Mouse (Mus musculus): ENCODE data around the gene Ms4a3. TPM values are rescaled to one million over a fixed set of nuclear protein-coding genes. Genes with fewer than 3 reads are reported as not detected.

Ms4a3 gene
- polyA plus RNA-seq, 1 experiment from 2014 or later = 0.19 TPM

- Histone ChIP-seq H3K9ac (no peak overlapping the region), H3K9me3 (no peaks in the 10 kb centered on the region), H3K27ac (no peak overlapping the region), H3K4me2 (no peak overlapping the region), H3K36me3 (no peaks in the 10 kb centered on the region), H3K4me3 (no peak overlapping the region), H3K27me3 (no peaks in the 10 kb centered on the region), H3K4me1 (peaks cover 9% of the 10 kb centered on the region)
- ATAC-seq (ENCODE audit: borderline replicate concordance, extremely low read depth, low FRiP score, low TSS enrichment) = no peak
These were observed 22.7 kb downstream of the Ms4a3 start for GRCm38 (mm10) chr19:11617983-11618382.

GRCm38 (mm10) chr19:11614805-11615204, 25.8 kb downstream of the Ms4a3 start:
- Histone ChIP-seq H3K9ac (no peak overlapping the region), H3K9me3 (no peaks in the 10 kb centered on the region), H3K36me3 (no peaks in the 10 kb centered on the region), H3K27ac (no peak overlapping the region), H3K4me3 (no peak overlapping the region), H3K4me1 (peaks cover 12% of the 10 kb centered on the region), H3K27me3 (no peaks in the 10 kb centered on the region), H3K4me2 (no peak overlapping the region)
- no peak for ATAC-seq (ENCODE audit: borderline replicate concordance, extremely low read depth, low FRiP score, low TSS enrichment)
- 47% methylated on average over 2 of the region's 2 CpGs for WGBS

GRCm38 (mm10) chr19:11613776-11614443, 26.7 kb downstream of the Ms4a3 start:
- H3K27me3 ChIP-seq = no peaks in the 10 kb centered on the region
- ATAC-seq (ENCODE audit: borderline replicate concordance, extremely low read depth, low FRiP score, low TSS enrichment) = no peak
- H3K36me3 ChIP-seq = no peaks in the 10 kb centered on the region
- 0 out of 2 replicates have a peak overlapping the region, but pooled peaks have one; percentile 2 for H3K4me2 ChIP-seq
- H3K9ac ChIP-seq = no peak overlapping the region
- peaks cover 12% of the 10 kb centered on the region for H3K4me1 ChIP-seq
- H3K4me3 ChIP-seq = no peak overlapping the region
- H3K9me3 ChIP-seq = no peaks in the 10 kb centered on the region
- peak overlapping the region; percentile 47; the same call in 1 of the 2 replicates for H3K27ac ChIP-seq
- 28% methylated on average over 8 of the region's 8 CpGs for WGBS

- 76% methylated on average over 1 of the region's 1 CpGs for WGBS
- no peak for ATAC-seq (ENCODE audit: borderline replicate concordance, extremely low read depth, low FRiP score, low TSS enrichment)
- Histone ChIP-seq H3K27me3 (no peaks in the 10 kb centered on the region), H3K36me3 (no peaks in the 10 kb centered on the region), H3K4me1 (peaks cover 12% of the 10 kb centered on the region), H3K4me2 (no peak overlapping the region), H3K9me3 (no peaks in the 10 kb centered on the region), H3K9ac (no peak overlapping the region), H3K27ac (no peak overlapping the region), H3K4me3 (no peak overlapping the region)
These were observed 27.6 kb downstream of the Ms4a3 start for GRCm38 (mm10) chr19:11613084-11613483.

- Histone ChIP-seq H3K9me3 (no peaks in the 10 kb centered on the region), H3K27me3 (no peaks in the 10 kb centered on the region), H3K4me2 (no peak overlapping the region), H3K4me1 (peaks cover 12% of the 10 kb centered on the region), H3K9ac (no peak overlapping the region), H3K4me3 (no peak overlapping the region), H3K27ac (no peak overlapping the region), H3K36me3 (no peaks in the 10 kb centered on the region)
- no peak for ATAC-seq (ENCODE audit: borderline replicate concordance, extremely low read depth, low FRiP score, low TSS enrichment)
- WGBS = 24% methylated on average over 2 of the region's 2 CpGs
These were observed 28.4 kb downstream of the Ms4a3 start for GRCm38 (mm10) chr19:11612293-11612692.

GRCm38 (mm10) chr19:11611541-11611945, 29.1 kb downstream of the Ms4a3 start:
- Histone ChIP-seq H3K4me1 (peaks cover 12% of the 10 kb centered on the region), H3K27ac (no peak overlapping the region), H3K4me3 (no peak overlapping the region), H3K4me2 (no peak overlapping the region), H3K9ac (no peak overlapping the region), H3K27me3 (no peaks in the 10 kb centered on the region), H3K9me3 (no peaks in the 10 kb centered on the region), H3K36me3 (no peaks in the 10 kb centered on the region)
- ATAC-seq (ENCODE audit: borderline replicate concordance, extremely low read depth, low FRiP score, low TSS enrichment) = peak; percentile 55; the same call in 1 of the 2 replicates
- WGBS = 13% methylated on average over 6 of the region's 6 CpGs

GRCm38 (mm10) chr19:11608172-11608571, 32.5 kb downstream of the Ms4a3 start:
- 13% methylated on average over 1 of the region's 1 CpGs for WGBS
- ATAC-seq (ENCODE audit: borderline replicate concordance, extremely low read depth, low FRiP score, low TSS enrichment) = no peak
- Histone ChIP-seq H3K9me3 (no peaks in the 10 kb centered on the region), H3K9ac (no peak overlapping the region), H3K36me3 (no peaks in the 10 kb centered on the region), H3K27ac (no peak overlapping the region), H3K4me3 (no peak overlapping the region), H3K27me3 (no peaks in the 10 kb centered on the region), H3K4me2 (no peak overlapping the region), H3K4me1 (0 out of 2 replicates have a peak, but pooled peaks cover 3% of the 10 kb centered on the region)

GRCm38 (mm10) chr19:11604603-11605002, 36.0 kb downstream of the Ms4a3 start, which contains the start of gene Ms4a6d:
TSS of gene Ms4a6d (minus strand) at chr19:11604849.
- no peak within 1 kb of the TSS for H3K4me2 ChIP-seq
- H3K36me3 ChIP-seq = no peaks in the 10 kb centered on the region
- H3K27me3 ChIP-seq = no peaks in the 10 kb centered on the region
- no peak within 1 kb of the TSS for H3K9ac ChIP-seq
- ATAC-seq (ENCODE audit: borderline replicate concordance, extremely low read depth, low FRiP score, low TSS enrichment) = no peak
- 81% methylated on average over 2 of the region's 2 CpGs for WGBS
- H3K4me3 ChIP-seq = no peak within 1 kb of the TSS
- H3K4me1 ChIP-seq = no peaks in the 10 kb centered on the region
- H3K9me3 ChIP-seq = no peaks in the 10 kb centered on the region
- no peak within 1 kb of the TSS for H3K27ac ChIP-seq

- Histone ChIP-seq H3K9ac (no peak overlapping the region), H3K4me1 (no peaks in the 10 kb centered on the region), H3K36me3 (no peaks in the 10 kb centered on the region), H3K4me3 (no peak overlapping the region), H3K9me3 (no peaks in the 10 kb centered on the region), H3K27ac (no peak overlapping the region), H3K27me3 (no peaks in the 10 kb centered on the region), H3K4me2 (no peak overlapping the region)
- 93% methylated on average over 2 of the region's 2 CpGs for WGBS
- ATAC-seq (ENCODE audit: borderline replicate concordance, extremely low read depth, low FRiP score, low TSS enrichment) = 0 out of 2 replicates have a peak, but pooled peaks have one; percentile 42
These were observed 38.6 kb downstream of the Ms4a3 start for GRCm38 (mm10) chr19:11602026-11602425.

- H3K4me1 ChIP-seq = no peaks in the 10 kb centered on the region
- 82% methylated on average over 3 of the region's 3 CpGs for WGBS
- no peak overlapping the region for H3K4me3 ChIP-seq
- no peak overlapping the region for H3K9ac ChIP-seq
- no peaks in the 10 kb centered on the region for H3K36me3 ChIP-seq
- no peak overlapping the region for H3K27ac ChIP-seq
- H3K4me2 ChIP-seq = no peak overlapping the region
- ATAC-seq (ENCODE audit: borderline replicate concordance, extremely low read depth, low FRiP score, low TSS enrichment) = no peak
- H3K27me3 ChIP-seq = no peaks in the 10 kb centered on the region
- H3K9me3 ChIP-seq = no peaks in the 10 kb centered on the region
These were observed 39.3 kb downstream of the Ms4a3 start for GRCm38 (mm10) chr19:11601349-11601748.

GRCm38 (mm10) chr19:11589891-11590449, 50.7 kb downstream of the Ms4a3 start:
- H3K36me3 ChIP-seq = no peaks in the 10 kb centered on the region
- no peak overlapping the region for H3K4me2 ChIP-seq
- no peak for ATAC-seq (ENCODE audit: borderline replicate concordance, extremely low read depth, low FRiP score, low TSS enrichment)
- no peak overlapping the region for H3K9ac ChIP-seq
- no peaks in the 10 kb centered on the region for H3K4me1 ChIP-seq
- no peak overlapping the region for H3K4me3 ChIP-seq
- no peaks in the 10 kb centered on the region for H3K27me3 ChIP-seq
- H3K27ac ChIP-seq = no peak overlapping the region
- H3K9me3 ChIP-seq = no peaks in the 10 kb centered on the region
- WGBS = 66% methylated on average over 2 of the region's 2 CpGs

- no peak overlapping the region for H3K4me3 ChIP-seq
- no peak overlapping the region for H3K4me2 ChIP-seq
- H3K9ac ChIP-seq = no peak overlapping the region
- no peak for ATAC-seq (ENCODE audit: borderline replicate concordance, extremely low read depth, low FRiP score, low TSS enrichment)
- no peaks in the 10 kb centered on the region for H3K36me3 ChIP-seq
- 65% methylated on average over 4 of the region's 4 CpGs for WGBS
- H3K27ac ChIP-seq = no peak overlapping the region
- H3K4me1 ChIP-seq = no peaks in the 10 kb centered on the region
- H3K9me3 ChIP-seq = no peaks in the 10 kb centered on the region
- no peaks in the 10 kb centered on the region for H3K27me3 ChIP-seq
These were observed 51.4 kb downstream of the Ms4a3 start for GRCm38 (mm10) chr19:11589205-11589604.

Measured in lung, embryonic 15.5 days (tissue).